Mouse (Mus musculus) bone marrow, adult 2 months (tissue): ENCODE measurements around the gene Ubald2.

Experiments used
- CTCF ChIP-seq: fragments of 200-500 bp; IDR thresholded peaks from 2 replicates; pipeline ENCODE4 v1.5.1; 2011; ENCODE audit warnings: low read length, control low read depth; ENCODE audit not compliant: control insufficient read depth, insufficient read depth
- POLR2A ChIP-seq: fragments of 200-500 bp; IDR thresholded peaks from 2 replicates; pipeline ENCODE4 v1.6.1; 2011; ENCODE audit warnings: low read depth, mild to moderate bottlenecking, control low read depth, low read length, borderline replicate concordance; ENCODE audit not compliant: control insufficient read depth

DNA sequence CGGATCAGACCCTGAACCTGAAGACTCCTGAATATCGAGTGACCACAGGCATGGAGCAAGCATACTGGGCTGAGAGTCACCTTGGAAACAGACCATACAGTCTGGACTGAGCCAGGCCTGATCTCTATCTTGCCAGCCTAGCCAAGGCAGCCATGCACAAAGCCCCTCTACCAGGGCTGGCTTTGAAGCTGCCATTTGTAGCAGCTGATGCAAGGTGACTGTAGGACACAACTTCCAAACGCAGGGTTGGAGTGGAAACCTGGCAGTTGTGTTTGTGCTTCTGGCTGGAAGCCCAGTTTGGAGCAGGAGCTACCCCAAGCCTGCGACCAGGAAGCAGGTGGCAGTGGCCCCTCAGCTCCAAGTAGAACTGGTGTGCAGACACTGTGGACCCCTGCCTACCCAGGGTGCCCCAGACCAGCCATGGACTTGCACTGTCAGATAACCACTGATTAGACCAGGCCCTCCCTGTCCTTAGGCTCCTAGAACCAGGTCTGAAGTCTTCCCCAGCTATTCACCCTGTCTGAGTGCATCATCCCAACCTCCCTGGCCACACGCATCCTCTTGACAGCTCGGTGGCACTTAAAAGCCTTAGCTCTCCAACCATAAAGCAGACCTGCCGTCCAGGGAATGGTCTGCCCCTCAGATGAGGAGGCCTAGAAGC lies 6.6 kb downstream of the Ubald2 start:
- TF ChIP-seq CTCF: no peak
- TF ChIP-seq POLR2A: no peak
